Mouse (Mus musculus) lung, postnatal 0 days (tissue): ENCODE data around the gene Ccdc71.

Experiments used
- CTCF ChIP-seq: IDR thresholded peaks from 2 replicates; pipeline ENCODE4 v1.5.1; 2016; ENCODE audit warnings: antibody characterized with exemption, mild to moderate bottlenecking
- EP300 ChIP-seq: IDR thresholded peaks from 2 replicates; pipeline ENCODE4 v1.6.1; 2016; ENCODE audit warnings: antibody characterized with exemption, mild to moderate bottlenecking, control low read depth

- TF ChIP-seq CTCF (no peak), EP300 (no peak)
These were observed 21.2 kb upstream of the Ccdc71 start for GRCm38 (mm10) chr9:108439176-108439575.
